Mouse (Mus musculus) heart, embryonic 14.5 days (tissue): ENCODE measurements around the gene Sec24c. TPM values are rescaled to one million over a fixed set of nuclear protein-coding genes. Genes with fewer than 3 reads are reported as not detected.
"Not testable (repeated sequence)": the region's sequence is repeated elsewhere in the genome, so short reads cannot be mapped to it uniquely, and the experiment has no call there.

Experiments
- ATAC-seq: fragments of 200-750 bp; cut with Nextera tagmentation; 2 replicates; pipeline ENCODE4 v1.8.0; 2017; ENCODE audit warnings: low read depth, moderate TSS enrichment; ENCODE audit not compliant: insufficient number of reproducible peaks, insufficient read depth, low FRiP score
- H3K27ac ChIP-seq, 2 experiments: fragments of 200-500 bp in 1 of 2; fragments of 300-500 bp in 1 of 2; sonication (generic) in 1 of 2; replicated peaks in 1 of 2; 2 replicates each; pipeline ENCODE4 v1.5.1; 2012 to 2014; ENCODE audit warnings: low read depth in 2 of 2, low read length in 2 of 2, control low read depth in 1 of 2, mild to moderate bottlenecking in 1 of 2, mixed read lengths in 1 of 2; ENCODE audit not compliant: control insufficient read depth in 1 of 2, insufficient read depth in 1 of 2
- H3K27me3 ChIP-seq: fragments of 300-500 bp; sonication (generic); 2 replicates; pipeline ENCODE4 v1.6.1; 2014; ENCODE audit warnings: mild to moderate bottlenecking, low read length, control low read depth; ENCODE audit not compliant: control insufficient read depth, insufficient read depth
- H3K36me3 ChIP-seq: fragments of 300-500 bp; sonication (generic); 2 replicates; pipeline ENCODE4 v1.6.1; 2014; ENCODE audit warnings: mild to moderate bottlenecking, control low read depth, low read length, mixed read lengths; ENCODE audit not compliant: control insufficient read depth, insufficient read depth
- H3K4me1 ChIP-seq, 2 experiments: fragments of 200-500 bp in 1 of 2; fragments of 300-500 bp in 1 of 2; sonication (generic) in 1 of 2; 2 replicates each; pipeline ENCODE4 v1.6.1; 2012 to 2014; ENCODE audit warnings: low read length in 2 of 2, control low read depth in 1 of 2, mixed read lengths in 1 of 2; ENCODE audit not compliant: control insufficient read depth in 2 of 2, insufficient read depth in 2 of 2
- H3K4me2 ChIP-seq: fragments of 300-500 bp; sonication (generic); 2 replicates; pipeline ENCODE4 v1.6.1; 2014; ENCODE audit warnings: mild to moderate bottlenecking, low read length
- H3K4me3 ChIP-seq, 2 experiments: fragments of 200-500 bp in 1 of 2; fragments of 300-500 bp in 1 of 2; sonication (generic) in 1 of 2; 2 replicates each; pipeline ENCODE4 v1.5.1; 2012 to 2014; ENCODE audit warnings: low read length in 2 of 2, mild to moderate bottlenecking in 2 of 2, control low read depth in 1 of 2, low read depth in 1 of 2, moderate library complexity in 1 of 2; ENCODE audit not compliant: control insufficient read depth in 1 of 2, insufficient read depth in 1 of 2
- H3K9ac ChIP-seq: fragments of 300-500 bp; sonication (generic); 2 replicates; pipeline ENCODE4 v1.6.1; 2014; ENCODE audit warnings: mild to moderate bottlenecking, low read length
- H3K9me3 ChIP-seq: fragments of 300-500 bp; sonication (generic); 2 replicates; pipeline ENCODE4 v1.6.1; 2016; ENCODE audit warnings: low read length, control low read depth; ENCODE audit not compliant: control insufficient read depth
- WGBS: fragments of 180-500 bp; shearing (Covaris S2); extraction: QIAGEN DNeasy Blood & Tissue Kit; methylation state at CpG from one replicate; pipeline ENCODE4 v1.1.7; 2014; 5-methylcytosine and 5-hydroxymethylcytosine counted together
- polyA plus RNA-seq: library from polyadenylated mRNA; unstranded; fragments of >200 nt; fragmentation: Nextera tagmentation; extraction: Ambion mirVana; gene quantifications from 2 replicates; pipeline ENCODE4 v1.2.1, GENCODE M21; 2014

Gene Sec24c
- polyA plus RNA-seq, 1 experiment from 2014 or later: 69.2 TPM

- peaks cover 53% of the 10 kb centered on the region for H3K36me3 ChIP-seq
- no peaks in the 10 kb centered on the region for H3K27me3 ChIP-seq
- peak overlapping the region; percentile 92 for H3K9ac ChIP-seq
- H3K27ac ChIP-seq: peak overlapping the region; percentile 63 to 86
- H3K4me1 ChIP-seq: peaks cover 3 to 48% of the 10 kb centered on the region in 2 experiments
- no peak for ATAC-seq
- WGBS: 71% methylated on average over 8 of the region's 8 CpGs
- H3K4me3 ChIP-seq: peak overlapping the region; percentile 21 to 73; a peak in 3 of 4 replicates
- no peaks in the 10 kb centered on the region for H3K9me3 ChIP-seq
- H3K4me2 ChIP-seq: peak overlapping the region; percentile 71
Measured at GRCm38 (mm10) chr14:20701554-20701953, 27.4 kb downstream of the Sec24c start.

- 5% methylated on average over 15 of the region's 15 CpGs for WGBS
- Histone ChIP-seq H3K9me3 (no peaks in the 10 kb centered on the region), H3K4me2 (peak overlapping the region; percentile 71), H3K9ac (peak overlapping the region; percentile 92), H3K36me3 (peaks cover 53% of the 10 kb centered on the region), H3K27ac (peak overlapping the region; percentile 86 to 89), H3K4me3 (peak overlapping the region; percentile 73 to 95), H3K27me3 (no peaks in the 10 kb centered on the region), H3K4me1 (peaks cover 0 to 42% of the 10 kb centered on the region in 2 experiments; a peak in 3 of 4 replicates)
- no peak for ATAC-seq
Measured at GRCm38 (mm10) chr14:20702096-20702740, 28.1 kb downstream of the Sec24c start.

- ATAC-seq: peak; percentile 70
- H3K9me3 ChIP-seq: no peaks in the 10 kb centered on the region
- under 1% methylated on average over 61 of the region's 61 CpGs for WGBS
Measured at GRCm38 (mm10) chr14:20702741-20703381, 28.8 kb downstream of the Sec24c start, which contains the start of gene Chchd1. Gene Chchd1, plus strand, starts transcription at chr14:20703006.

GRCm38 (mm10) chr14:20703461-20703860 lies 29.4 kb downstream of the Sec24c start:
- WGBS: 11% methylated on average over 8 of the region's 8 CpGs
- H3K4me1 ChIP-seq: peaks cover 0 to 33% of the 10 kb centered on the region in 2 experiments; a peak in 3 of 4 replicates
- not testable (repeated sequence) for ATAC-seq, H3K9me3 ChIP-seq, H3K27me3 ChIP-seq
- H3K9ac ChIP-seq: peak overlapping the region; percentile 92
- H3K36me3 ChIP-seq: peaks cover 44% of the 10 kb centered on the region
- peak overlapping the region; percentile 71 for H3K4me2 ChIP-seq
- H3K27ac ChIP-seq: peak overlapping the region; percentile 86 to 89
- H3K4me3 ChIP-seq: peak overlapping the region; percentile 73 to 95

More at GRCm38 (mm10) chr14:20702741-20703381, 28.8 kb downstream of the Sec24c start, which contains the start of gene Chchd1:
- Histone ChIP-seq H3K27me3 (no peaks in the 10 kb centered on the region), H3K4me3 (peak within 1 kb of the TSS; percentile 73 to 95), H3K9ac (peak within 1 kb of the TSS; percentile 92), H3K36me3 (peaks cover 50% of the 10 kb centered on the region), H3K4me1 (peaks cover 0 to 36% of the 10 kb centered on the region in 2 experiments; a peak in 3 of 4 replicates), H3K4me2 (peak within 1 kb of the TSS; percentile 71), H3K27ac (peak within 1 kb of the TSS; percentile 86 to 89)

- under 1% methylated on average over 79 of the region's 80 CpGs for WGBS
- peaks cover 3 to 23% of the 10 kb centered on the region in 2 experiments; a peak in 3 of 4 replicates for H3K4me1 ChIP-seq
- ATAC-seq: peak; percentile 87
- peak within 1 kb of the TSS; percentile 73 to 90 for H3K27ac ChIP-seq
- peak within 1 kb of the TSS; percentile 97 for H3K9ac ChIP-seq
- H3K27me3 ChIP-seq: no peaks in the 10 kb centered on the region
- peak within 1 kb of the TSS; percentile 88 for H3K4me2 ChIP-seq
- no peaks in the 10 kb centered on the region for H3K9me3 ChIP-seq
- H3K36me3 ChIP-seq: peaks cover 39% of the 10 kb centered on the region
- H3K4me3 ChIP-seq: peak within 1 kb of the TSS; percentile 89 to 97
Measured at GRCm38 (mm10) chr14:20707201-20708190, 33.4 kb downstream of the Sec24c start, which contains the start of gene Zswim8. Gene Zswim8, plus strand, starts transcription at chr14:20707552.

- Histone ChIP-seq H3K4me2 (peak overlapping the region; percentile 88), H3K9me3 (no peaks in the 10 kb centered on the region), H3K9ac (peak overlapping the region; percentile 97), H3K36me3 (peaks cover 47% of the 10 kb centered on the region), H3K27me3 (no peaks in the 10 kb centered on the region), H3K27ac (peak overlapping the region in 1 of 2 experiments; percentile 90; a peak in 2 of 4 replicates), H3K4me1 (peaks cover 4 to 25% of the 10 kb centered on the region in 2 experiments), H3K4me3 (peak overlapping the region; percentile 89 to 97)
- ATAC-seq: no peak
- WGBS: 10% methylated on average over 10 of the region's 10 CpGs
Measured at GRCm38 (mm10) chr14:20708239-20708638, 34.1 kb downstream of the Sec24c start.

GRCm38 (mm10) chr14:20713832-20714231 lies 39.7 kb downstream of the Sec24c start:
- WGBS: 22% methylated on average over 11 of the region's 11 CpGs
- ATAC-seq: peak; percentile 52
- Histone ChIP-seq H3K4me3 (no peak overlapping the region), H3K9ac (peak overlapping the region; percentile 44), H3K4me1 (peaks cover 13 to 25% of the 10 kb centered on the region in 2 experiments), H3K27ac (peak overlapping the region; percentile 82 to 83), H3K27me3 (no peaks in the 10 kb centered on the region), H3K36me3 (peaks cover 85% of the 10 kb centered on the region), H3K9me3 (no peaks in the 10 kb centered on the region), H3K4me2 (peak overlapping the region; percentile 26)
